Mouse (Mus musculus): ENCODE data around the gene Gm42674.

DNA sequence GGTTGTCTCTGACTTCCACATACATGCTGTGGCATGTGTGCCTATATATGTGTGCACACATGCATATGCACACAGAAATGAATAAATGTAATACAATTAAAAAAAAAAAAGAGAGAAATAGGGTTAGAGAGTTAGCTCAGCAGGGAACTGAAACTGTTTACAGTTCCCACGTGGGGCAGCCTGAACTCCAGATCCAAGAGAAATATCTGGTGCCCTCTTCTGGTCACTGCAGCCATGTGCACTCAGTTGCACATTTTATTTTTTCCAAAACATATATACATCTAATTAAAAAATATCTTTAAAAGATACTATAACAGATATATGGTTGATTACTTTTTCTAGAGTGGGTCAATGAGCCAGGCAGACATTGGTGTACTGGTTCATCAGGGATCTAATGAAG, 15.9 kb downstream of the Gm42674 start:
- TF ChIP-seq CTCF (IDR thresholded peaks at IDR 0.05; ENCODE audit: low read depth): peak; percentile 52
- TF ChIP-seq EP300 (IDR thresholded peaks at IDR 0.05; ENCODE audit: low read depth): no peak
